Mouse (Mus musculus): ENCODE measurements around the gene Uaca.

Uaca gene

DNA sequence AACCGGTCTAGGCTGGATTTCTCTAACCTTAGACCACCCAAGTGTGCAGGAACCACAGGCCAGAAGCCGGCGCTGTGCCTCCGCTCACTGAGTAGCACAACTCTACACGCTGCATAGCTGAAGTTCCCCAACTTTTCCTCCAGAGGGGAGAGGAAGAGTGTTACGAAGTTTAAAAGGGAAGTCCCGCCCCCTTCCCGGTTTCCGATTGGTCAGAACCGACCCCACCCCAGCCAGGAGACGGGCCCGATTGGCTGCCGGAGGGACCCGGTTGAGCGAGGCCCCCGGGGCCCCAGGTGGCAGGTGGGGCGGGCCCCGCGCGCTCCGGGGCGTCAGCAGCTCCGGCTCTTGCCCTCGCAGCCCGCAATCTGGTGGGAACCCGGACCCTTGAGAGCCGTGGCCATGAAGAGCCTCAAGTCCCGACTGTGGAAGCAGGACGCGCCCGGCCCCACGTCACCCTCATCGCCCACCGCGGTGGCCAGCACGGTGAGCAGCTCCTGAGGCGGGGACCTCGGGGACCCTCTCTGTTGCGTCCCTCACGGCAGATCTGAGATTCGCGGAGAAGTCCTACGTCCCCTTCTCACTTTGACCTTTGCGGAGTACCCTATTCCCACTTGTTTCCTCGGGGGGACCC is at the start of gene Uaca:
TSS of gene Uaca (plus strand) at position 333 of the 631 bp plus-strand sequence.
- DNase-seq (ENCODE audit: low spot score in 2 of 2), result peak; percentile 90 to 92

GRCm38 (mm10) chr9:60744971-60745370 is 49.4 kb upstream of the Uaca start:
- DNase-seq (ENCODE audit: low spot score in 2 of 2), result no peak

DNA sequence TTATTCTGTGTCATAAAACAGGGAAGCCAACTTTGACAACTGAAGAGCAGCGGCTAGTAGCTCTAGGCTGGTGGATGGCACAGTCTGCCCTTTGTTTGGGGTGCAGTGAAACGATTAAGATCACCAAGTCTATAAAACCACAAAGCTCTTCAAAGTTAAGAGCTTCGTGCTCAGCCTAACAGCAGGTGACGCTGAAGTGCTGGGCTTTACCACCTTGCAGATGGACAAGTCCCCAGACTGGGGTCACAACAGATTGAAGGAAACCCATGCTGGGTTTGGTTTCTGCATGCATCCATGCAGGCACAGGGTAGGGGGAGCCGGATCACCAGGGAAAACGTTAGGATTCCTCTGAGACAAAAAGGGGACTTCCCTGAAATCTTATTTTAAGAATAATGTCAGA is 47.8 kb upstream of the Uaca start:
- DNase-seq (ENCODE audit: low spot score in 2 of 2), result no peak

DNA sequence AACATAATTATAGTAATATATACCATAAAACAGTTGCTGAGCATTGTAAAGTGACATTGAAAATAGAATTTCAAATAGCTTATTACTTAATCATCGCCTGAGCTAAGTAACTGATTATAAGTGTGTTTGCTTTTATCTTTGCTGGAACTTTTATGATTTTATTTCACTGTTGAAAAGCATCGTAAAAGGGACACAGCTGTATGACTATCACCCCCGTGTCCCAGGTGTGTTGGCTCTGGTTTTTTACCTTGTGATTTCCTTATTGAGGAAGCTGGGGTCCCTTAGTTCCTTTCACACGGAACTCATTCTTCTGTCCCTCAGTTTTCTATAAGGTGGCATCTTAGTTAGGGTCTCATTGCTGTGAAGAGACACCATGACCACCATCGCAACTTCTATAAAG is 46.7 kb upstream of the Uaca start:
- DNase-seq (ENCODE audit: low spot score in 2 of 2), result no peak

DNA sequence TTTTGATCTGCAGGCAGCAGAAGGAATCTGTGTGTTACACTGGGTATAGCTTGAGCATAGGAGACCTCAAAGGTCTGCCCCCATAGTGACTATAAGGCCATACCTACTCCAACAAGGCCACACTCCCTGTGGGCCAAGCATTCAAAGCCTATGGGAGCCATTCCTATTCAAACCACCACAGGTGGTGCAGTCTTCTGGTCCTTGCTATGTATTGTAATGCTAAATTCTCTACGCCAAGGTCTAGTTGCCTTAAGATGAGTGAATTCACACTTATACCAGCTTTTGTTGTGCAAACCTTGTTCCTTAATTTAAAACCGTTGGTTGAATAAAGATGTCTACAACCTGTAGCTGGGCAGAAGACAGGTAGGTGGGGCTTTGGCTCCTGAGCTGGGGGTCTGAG is 46.2 kb upstream of the Uaca start:
- no peak for DNase-seq (ENCODE audit: low spot score in 2 of 2)

DNA sequence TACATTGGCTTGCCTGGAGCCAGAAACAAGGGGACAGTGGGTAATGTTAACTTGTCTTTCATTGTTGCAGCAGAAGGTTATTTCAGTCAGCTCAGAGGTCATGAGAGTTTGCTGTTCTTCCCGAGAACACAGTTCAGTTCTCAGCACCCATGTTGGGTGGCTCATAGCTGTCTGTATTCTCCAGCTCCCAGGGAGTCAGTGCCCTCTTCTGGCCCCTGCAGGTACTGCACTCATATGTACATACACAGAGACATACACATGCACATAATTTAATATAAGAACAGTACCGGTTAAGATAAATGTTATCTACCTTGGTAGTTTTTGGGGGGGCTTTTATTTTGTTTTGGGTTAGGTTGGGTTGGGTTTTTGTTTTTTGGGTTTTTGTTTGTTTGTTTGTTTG is 45.2 kb upstream of the Uaca start:
- DNase-seq (ENCODE audit: low spot score in 2 of 2), result no peak

DNA sequence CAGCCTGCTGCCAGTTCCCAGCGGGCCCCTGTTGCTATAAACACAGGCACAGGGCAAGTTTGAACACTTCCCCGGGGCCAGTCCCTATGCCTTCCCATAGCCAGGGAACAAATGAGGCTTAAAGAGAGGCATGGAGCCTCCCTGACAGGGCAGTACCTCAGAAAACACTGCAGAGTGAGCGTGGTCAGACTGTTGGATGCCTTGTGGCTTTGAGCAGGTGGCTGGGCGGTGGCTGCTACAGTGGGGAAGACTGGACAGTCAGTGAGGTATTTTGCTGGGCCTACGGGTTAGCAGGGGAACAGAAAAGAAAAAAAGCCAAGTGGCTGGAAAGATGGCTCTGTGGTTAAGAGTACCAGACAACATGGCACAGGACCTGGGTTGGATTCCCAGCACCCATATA is 43.2 kb upstream of the Uaca start:
- no peak for DNase-seq (ENCODE audit: low spot score in 2 of 2)

GRCm38 (mm10) chr9:60751971-60752370 is 42.4 kb upstream of the Uaca start:
- DNase-seq (ENCODE audit: low spot score in 2 of 2), result no peak

GRCm38 (mm10) chr9:60752636-60753035 is 41.7 kb upstream of the Uaca start:
- no peak for DNase-seq (ENCODE audit: low spot score in 2 of 2)

DNA sequence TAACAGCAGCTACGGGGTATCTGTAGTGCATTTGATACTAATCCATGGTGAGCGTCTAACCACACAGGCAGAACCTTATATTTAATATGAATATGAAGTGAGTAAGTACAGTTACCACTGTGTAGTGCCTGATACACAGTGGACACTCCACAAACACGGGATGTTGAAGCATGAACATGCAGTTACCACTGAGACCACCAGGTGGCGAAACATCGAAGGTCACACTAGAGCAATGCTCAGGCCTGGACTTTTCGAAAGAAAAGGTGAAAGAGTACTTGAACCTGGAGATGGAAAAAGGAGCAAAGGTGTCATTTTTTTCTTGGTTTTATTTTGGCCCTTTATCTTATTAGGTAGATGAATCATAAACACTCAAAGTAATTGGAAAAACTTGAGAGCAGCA is 38.1 kb upstream of the Uaca start:
- peak in 1 of 2 experiments; percentile 59 for DNase-seq (ENCODE audit: low spot score in 2 of 2)

DNA sequence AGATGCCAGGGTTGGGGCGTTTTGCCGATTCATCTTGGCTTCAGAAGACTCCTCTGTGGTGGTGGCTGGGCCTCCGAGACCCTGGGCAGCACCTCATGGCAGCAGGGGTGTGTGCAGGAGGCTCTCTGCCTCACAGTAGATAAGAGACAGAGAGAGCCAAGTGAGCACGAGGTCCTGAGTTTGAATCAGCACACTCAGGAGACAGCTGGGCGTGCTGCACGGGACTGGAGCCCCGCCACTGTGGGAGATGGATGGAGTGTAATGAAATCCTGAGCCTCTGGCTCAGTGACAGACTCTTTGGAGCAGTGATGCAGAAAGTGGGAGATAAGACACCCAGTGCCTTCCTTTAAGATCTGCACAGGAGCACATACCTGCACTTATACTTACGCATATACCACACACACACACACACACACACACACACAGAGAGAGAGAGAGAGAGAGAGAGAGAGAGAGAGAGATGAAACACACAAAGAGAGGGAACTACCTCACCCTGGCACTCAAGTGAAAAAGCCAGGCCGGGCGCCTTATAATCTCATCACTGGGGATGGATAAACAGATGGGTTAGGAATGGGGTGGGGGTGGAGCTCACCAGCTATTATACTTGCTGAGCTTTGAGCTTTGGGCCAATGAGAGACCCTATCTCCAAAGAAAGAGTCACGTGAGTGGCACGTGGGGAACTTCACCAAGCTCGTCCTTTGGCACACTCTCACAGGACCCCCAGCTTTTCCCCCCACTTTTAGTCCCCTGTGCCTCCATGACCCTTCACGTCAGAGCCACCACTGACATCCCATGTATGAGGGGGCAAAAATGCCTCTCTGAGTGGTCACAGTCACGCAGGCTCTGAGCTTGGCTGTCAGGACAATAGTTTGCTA is 37.2 kb upstream of the Uaca start:
- no peak for DNase-seq (ENCODE audit: low spot score in 2 of 2)

DNA sequence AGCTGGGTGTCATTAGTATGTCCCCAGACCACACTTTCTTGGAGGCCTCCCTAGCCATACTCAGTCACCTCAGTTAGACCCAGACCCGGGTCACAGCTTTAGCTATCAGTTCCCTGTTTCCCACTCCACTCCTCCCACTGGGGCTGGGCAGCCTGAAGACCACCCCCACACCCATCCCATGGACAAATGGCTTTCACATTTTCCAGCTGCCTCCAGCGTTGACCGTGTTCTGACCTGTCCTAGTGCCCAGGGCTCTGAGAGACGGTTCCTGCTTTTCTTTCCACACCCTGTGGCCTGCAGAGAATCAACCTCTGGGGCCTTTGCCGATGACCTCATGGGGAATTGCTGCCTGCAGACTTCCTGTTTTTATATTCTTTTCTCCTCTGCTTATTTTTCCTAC is 36.5 kb upstream of the Uaca start:
- no peak for DNase-seq (ENCODE audit: low spot score in 2 of 2)

DNA sequence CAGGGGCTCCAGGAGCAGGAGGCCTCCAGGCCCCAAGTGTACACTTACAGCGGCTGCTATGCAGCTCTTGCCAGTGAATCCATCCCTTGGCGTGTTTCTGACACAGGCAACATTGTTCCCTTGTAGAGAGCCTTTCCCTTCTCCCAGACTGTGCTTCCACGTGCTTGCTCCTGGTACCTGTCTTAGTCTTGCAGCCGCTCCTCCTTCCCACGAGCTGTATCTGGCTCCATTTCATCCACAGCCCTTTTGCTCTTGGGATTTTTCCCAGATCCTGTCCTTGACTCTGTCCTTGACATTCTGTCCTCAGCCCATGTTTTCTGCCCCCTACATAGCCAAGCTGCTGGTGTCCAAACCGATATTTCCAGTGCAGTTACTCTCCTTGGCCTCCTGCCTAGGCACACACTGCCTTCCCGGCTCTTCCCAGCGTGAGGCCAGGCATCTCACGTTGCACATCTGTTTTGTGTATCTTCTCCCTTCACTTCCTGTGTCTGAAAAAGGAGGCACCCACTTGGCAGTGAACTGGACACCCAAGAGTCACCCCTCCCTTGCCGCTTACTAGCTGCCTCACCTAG is 34.8 kb upstream of the Uaca start:
- DNase-seq (ENCODE audit: low spot score in 2 of 2), result no peak

- no peak for DNase-seq (ENCODE audit: low spot score in 2 of 2)
Observed at GRCm38 (mm10) chr9:60765181-60765580, 29.2 kb upstream of the Uaca start.

GRCm38 (mm10) chr9:60768393-60768792 is 25.9 kb upstream of the Uaca start:
- no peak for DNase-seq (ENCODE audit: low spot score in 2 of 2)

DNA sequence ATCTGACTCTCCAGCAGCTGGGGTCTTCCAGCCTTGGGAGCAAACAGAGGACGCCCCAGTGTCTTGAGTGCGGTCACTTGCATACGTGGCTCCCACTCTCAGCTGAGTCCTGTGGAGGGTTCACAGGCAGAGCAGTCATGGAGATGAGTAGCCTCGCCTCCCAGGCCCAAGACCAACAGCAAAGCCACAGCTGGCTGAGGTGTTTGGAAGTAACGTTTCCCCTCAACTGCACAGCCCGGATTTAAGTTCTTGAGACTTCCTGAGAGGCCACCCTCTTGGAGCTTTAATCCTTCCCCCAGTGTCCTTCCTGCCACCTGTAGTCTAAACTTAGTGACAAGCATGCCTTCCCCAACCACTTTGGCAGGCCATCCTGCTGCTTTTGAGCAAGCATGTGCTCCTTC is 24.6 kb upstream of the Uaca start:
- no peak for DNase-seq (ENCODE audit: low spot score in 2 of 2)

DNA sequence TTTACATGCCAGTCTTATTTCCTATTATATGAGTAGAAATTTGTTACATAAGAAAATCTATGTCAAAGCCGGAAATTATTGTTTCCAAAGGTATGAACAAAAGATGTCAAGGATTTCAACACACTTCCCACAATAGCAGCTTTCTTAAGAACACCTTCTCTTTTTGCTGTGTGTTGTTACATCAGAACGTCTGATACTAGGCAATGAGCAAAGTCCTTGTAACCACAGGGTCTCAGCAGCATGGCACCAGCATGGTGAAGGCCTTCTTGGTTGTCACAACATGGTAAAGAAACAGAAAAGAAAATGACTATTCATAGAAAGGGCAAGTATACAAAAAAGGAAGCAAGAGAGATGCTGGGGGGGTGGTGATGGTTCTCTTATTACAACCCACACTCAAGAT is 20.6 kb upstream of the Uaca start:
- DNase-seq (ENCODE audit: low spot score in 2 of 2), result no peak

DNA sequence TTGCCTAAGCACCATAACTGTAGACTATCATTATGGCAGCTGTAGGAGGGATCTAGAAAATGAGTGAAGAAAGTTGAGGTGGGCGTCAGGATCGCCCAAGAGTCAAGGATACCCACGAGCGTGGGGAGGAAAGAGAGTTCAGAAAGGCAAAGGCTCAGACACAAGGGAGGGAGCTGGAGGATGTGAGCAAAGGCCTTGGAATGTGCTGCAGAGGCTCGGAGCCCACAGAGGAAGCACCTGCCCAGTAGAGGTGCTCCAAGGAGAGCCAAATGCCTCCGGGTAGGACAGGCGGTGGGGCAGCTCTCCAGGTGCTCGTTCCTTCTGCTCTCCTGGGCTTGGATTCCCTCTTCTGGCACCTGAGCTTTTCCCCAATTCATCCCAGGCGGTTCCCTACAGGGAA is 17.4 kb upstream of the Uaca start:
- no peak for DNase-seq (ENCODE audit: low spot score in 2 of 2)

- no peak for DNase-seq (ENCODE audit: low spot score in 2 of 2)
Observed at GRCm38 (mm10) chr9:60782057-60782789, 12.1 kb upstream of the Uaca start.

DNA sequence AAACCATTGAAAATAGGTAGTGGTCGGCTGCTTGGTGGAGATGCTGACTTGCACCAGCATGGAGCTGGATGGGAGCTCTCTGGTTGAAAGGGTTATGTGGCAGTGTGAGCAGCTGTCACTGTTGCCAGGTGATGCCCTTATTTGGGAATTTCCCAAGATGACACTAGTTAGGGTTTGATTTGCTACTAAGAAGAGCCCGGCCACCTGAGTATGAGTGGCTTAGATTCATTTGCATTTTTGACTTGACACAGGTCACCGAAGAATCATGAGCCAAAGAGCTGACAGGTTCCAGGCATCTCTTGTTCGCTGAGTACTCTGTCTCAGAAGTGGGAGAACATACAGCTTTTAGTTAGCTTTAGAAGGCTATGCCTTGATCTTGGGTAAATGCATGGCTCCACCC is 9.3 kb upstream of the Uaca start:
- no peak for DNase-seq (ENCODE audit: low spot score in 2 of 2)

- no peak for DNase-seq (ENCODE audit: low spot score in 2 of 2)
Observed at GRCm38 (mm10) chr9:60787517-60788110, 6.7 kb upstream of the Uaca start.

DNA sequence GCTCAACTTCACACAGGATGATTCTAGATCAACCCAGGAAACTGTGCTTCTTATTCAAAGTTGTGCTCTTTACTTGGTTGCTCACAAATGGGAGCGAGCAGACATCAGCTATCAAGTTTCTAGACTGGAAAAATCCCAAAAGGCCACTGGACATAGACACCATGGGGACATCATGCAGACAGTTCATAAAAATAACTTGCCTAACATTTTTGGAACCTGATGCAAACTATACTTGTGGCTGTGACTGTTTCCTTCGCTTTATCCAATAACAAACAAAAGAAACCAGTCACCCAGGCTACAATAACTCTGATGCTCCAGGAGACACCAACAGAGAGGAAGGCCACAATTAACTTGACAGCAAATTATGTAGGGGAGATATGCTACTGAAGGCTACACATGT is 4.1 kb upstream of the Uaca start:
- DNase-seq (ENCODE audit: low spot score in 2 of 2), result no peak

Measured in urinary bladder, adult 18-20 months (tissue).